Mouse (Mus musculus): Measurements from ENCODE around the gene Ccdc9b.
A peak's percentile ranks its signal among the peaks of the same experiment; 100 is the strongest.

Ccdc9b gene

GRCm38 (mm10) chr2:118745915-118746901 lies 16.3 kb downstream of the Ccdc9b start:
- no peak for DNase-seq

GRCm38 (mm10) chr2:118745232-118745884 lies 17.1 kb downstream of the Ccdc9b start, which contains the start of gene Inafm2:
Gene Inafm2, plus strand, starts transcription at chr2:118745758.
- DNase-seq = peak; percentile 93

GRCm38 (mm10) chr2:118744621-118745020 lies 17.8 kb downstream of the Ccdc9b start:
- DNase-seq = no peak

DNA sequence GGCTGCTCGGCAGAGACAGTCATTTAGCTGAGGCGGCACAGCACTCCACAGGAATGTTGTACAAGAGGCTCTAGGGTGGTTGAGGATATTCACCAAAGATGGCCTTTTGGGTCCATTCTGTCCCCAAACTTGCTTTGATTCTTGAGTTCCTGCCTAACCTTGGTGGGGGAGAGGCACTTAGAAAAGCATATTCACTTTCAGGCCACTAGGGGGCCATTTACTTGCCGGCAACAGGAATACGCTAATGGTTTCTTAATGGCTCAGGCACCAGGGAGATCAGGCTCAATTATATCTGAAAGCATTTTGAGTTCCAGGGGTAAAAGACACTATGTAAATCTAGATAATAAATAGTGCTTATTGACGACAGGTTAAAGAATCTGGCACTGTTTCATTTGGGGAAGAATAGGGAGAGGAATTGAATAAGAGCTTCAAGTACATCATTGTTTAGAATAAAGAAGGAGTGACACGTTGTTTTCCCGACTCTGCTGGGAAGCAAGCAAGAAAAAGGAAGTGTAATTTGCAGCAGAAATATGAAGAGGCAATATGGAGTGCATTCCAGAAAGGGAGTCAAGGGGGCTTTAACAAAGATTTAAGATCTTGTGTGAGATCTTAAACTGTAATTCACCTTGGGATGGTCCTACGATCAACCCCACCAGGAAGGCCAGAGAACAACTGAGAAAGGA lies 19.1 kb downstream of the Ccdc9b start:
- DNase-seq = peak; percentile 54

DNA sequence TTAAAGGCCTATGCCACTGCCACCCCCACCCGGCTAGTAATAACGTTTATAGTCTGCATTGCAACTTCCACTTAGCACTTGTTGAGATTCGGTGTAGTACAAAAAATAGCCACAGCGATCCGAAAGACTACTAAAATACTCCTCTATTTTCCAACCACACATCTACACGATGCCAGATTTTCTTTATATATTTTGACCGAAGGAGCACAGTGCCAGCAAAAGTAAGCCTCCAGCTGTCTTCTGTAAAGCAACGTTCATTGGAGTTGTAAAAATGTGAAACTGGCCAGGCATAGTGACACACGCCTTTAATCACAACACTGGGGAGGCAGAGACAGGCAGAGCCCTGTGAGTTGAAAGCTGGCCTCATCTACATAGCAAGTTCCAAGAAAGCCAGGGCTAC lies 21.3 kb downstream of the Ccdc9b start:
- no peak for DNase-seq

DNA sequence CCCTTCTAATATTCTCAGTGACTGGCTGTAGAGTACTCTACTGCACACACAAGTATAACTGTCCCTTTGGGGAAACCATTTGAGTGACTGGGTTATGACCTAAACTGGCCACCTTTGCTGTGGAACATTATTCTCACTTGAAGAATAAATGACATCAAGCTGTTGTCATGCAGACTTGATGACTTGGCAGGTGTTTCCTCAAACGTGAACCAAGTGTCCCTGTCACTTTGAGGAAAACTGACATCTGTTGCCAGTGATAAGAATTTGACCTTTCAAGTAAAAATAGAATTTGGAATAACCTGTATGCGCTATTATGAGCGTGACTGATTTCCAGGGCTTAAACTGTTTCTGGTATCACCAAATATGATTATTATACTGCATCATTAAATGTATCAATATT lies 22.1 kb downstream of the Ccdc9b start:
- DNase-seq = no peak

DNA sequence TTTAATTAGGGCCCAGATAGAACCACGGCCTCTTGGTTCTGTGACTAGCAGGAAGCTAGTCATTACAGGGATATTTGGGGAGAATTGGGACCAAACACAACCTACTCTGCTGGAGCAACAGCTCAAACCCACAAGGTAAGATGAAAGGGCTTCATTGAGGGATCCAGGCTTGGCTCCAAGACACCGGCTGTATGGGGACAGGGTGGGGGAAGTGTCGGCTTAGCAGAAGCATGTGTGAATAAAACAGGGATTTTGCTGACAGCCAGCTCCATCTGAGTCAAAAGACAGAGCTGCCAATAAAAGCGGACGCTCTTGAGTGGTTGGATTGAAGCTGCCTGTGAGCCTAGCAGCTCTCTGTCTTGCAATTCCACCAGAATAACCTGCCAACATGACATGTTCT lies 29.1 kb downstream of the Ccdc9b start:
- peak; percentile 77 for DNase-seq

- DNase-seq = no peak
Measured at GRCm38 (mm10) chr2:118731981-118732380, 30.5 kb downstream of the Ccdc9b start.

DNA sequence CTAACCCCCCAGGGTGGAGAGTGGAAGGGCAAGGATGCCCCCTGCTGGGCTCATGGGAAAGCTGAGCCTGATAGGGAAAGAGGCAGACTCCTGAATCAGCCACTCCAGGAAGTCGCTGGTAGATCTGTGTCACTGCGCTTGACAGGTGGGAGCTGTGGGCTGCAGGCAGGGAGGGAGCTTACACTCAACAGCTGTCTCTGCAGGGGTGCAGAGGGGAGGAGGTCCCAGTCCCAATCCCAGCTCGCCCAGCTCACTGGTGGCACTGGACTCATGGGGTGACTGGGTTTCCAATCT lies 31.9 kb downstream of the Ccdc9b start:
- peak; percentile 56 for DNase-seq

- no peak for DNase-seq
Measured at GRCm38 (mm10) chr2:118729816-118730621, 32.4 kb downstream of the Ccdc9b start.

- DNase-seq = no peak
Measured at GRCm38 (mm10) chr2:118729194-118729593, 33.3 kb downstream of the Ccdc9b start.

- no peak for DNase-seq
Measured at GRCm38 (mm10) chr2:118728337-118728736, 34.1 kb downstream of the Ccdc9b start, which contains the start of gene Plcb2. Gene Plcb2, minus strand, starts transcription at chr2:118728438.

GRCm38 (mm10) chr2:118727911-118728310 lies 34.5 kb downstream of the Ccdc9b start:
- no peak for DNase-seq

DNA sequence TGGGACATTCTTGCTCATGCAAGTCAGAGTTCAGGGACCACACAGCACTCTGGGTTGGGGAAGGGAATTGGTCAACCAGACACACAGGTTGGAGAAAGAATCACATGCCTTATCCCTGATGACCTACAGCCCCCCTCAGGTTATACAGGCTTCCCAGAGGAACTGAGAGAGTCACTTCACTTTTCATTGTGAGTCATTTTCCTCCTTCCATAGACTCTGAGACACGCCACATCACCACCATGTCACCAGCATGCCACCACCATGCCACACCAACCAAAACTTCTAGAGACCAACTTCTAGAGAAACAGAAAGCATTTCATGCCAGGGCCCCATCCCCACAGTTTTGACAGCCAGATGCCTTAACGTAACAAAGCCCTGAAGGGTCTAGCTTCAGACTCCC lies 35.6 kb downstream of the Ccdc9b start:
- DNase-seq = no peak

GRCm38 (mm10) chr2:118725511-118725910 lies 37.0 kb downstream of the Ccdc9b start:
- DNase-seq = no peak

GRCm38 (mm10) chr2:118723693-118724486 lies 38.6 kb downstream of the Ccdc9b start:
- DNase-seq = no peak

DNA sequence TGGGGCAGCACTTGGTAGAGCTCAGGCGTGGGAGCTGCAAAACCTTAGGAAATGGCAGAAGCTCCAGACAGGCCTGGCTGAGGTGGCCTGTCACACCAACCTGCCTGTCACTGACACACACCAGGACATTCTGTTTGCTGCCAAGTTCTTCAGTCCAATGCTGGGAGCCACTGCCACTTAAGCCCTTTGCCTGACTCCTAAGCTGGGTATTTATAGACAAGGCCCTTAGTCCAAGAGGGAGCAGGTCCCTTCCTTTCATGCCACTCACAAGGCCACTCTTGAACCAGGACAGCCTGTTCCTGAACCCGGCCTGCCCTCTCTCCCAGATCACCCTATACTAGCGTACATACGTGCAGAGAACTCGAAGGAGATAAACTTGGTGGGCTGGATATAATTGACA lies 45.8 kb downstream of the Ccdc9b start:
- DNase-seq = no peak

DNA sequence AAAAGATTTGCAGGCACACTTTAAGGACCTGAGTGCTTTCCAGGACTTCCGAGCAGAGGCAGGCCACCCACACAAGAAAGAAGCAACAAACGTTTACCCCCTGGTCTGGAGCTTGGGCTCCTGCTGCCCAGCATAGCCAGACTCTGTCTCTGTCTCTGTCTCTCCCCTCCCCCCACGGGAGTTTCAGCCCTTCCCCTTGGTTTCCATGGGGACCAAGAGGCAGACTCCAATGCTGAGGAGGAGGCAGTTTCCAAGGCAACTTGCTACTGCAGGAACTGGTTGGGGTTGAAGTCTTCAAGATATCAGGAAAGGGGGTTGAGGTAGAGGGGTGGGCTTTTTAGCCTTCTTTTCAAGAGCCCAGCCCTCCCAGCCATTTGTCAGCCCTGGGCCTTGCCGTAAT lies 48.2 kb downstream of the Ccdc9b start:
- peak; percentile 79 for DNase-seq

GRCm38 (mm10) chr2:118713631-118714030 lies 48.8 kb downstream of the Ccdc9b start:
- no peak for DNase-seq

GRCm38 (mm10) chr2:118711038-118711494 lies 51.4 kb downstream of the Ccdc9b start:
- no peak for DNase-seq

DNA sequence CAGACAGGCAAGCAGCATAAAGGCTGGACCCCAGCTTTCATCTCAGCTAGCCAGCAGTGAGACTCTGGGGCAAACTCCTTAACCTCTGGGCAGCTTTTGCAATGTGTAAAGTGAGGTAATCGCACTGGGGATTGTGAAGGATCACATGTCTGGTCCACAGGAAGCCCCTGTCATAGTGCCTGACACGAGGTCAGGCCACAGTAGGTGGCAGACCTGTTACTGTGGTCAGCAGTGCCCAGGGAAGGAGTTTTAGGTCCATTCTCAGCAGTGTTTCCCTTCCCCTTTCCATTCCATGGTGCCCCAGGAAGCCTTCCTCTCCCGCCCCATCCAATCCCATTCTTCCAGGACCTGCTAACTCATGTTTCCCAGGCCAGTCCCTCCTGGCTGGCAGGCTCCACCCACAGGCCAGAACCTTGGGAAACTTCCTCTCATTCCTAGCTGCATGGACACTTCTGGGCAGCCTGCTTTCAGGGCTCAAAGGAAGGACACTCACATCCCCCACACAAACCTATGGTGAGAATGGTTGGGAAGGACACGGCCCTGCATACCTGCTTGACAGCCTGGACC lies 52.7 kb downstream of the Ccdc9b start:
- DNase-seq = no peak

All from layer of hippocampus, adult 9-11 months (tissue).